Mouse (Mus musculus): ENCODE results near the gene Rcl1. TPM values are rescaled to one million over a fixed set of nuclear protein-coding genes. Genes with fewer than 3 reads are reported as not detected.

Gene Rcl1
- polyA plus RNA-seq, 1 experiment from 2014 or later, result 22.0 TPM

GRCm38 (mm10) chr19:29134293-29134692, 33.1 kb downstream of the Rcl1 start:
- no peak overlapping the region for H3K4me2 ChIP-seq
- ATAC-seq (ENCODE audit: extremely low read depth, insufficient number of reproducible peaks, low FRiP score, low TSS enrichment), result no peak
- H3K9me3 ChIP-seq, result no peaks in the 10 kb centered on the region
- peaks cover 68% of the 10 kb centered on the region for H3K36me3 ChIP-seq
- H3K27ac ChIP-seq (replicated peaks), result no peak overlapping the region
- WGBS, result 86% methylated on average over 11 of the region's 11 CpGs
- H3K27me3 ChIP-seq (replicated peaks), result no peaks in the 10 kb centered on the region
- H3K4me1 ChIP-seq, result peaks cover 17% of the 10 kb centered on the region
- no peak overlapping the region for H3K9ac ChIP-seq
- no peak overlapping the region for H3K4me3 ChIP-seq

DNA sequence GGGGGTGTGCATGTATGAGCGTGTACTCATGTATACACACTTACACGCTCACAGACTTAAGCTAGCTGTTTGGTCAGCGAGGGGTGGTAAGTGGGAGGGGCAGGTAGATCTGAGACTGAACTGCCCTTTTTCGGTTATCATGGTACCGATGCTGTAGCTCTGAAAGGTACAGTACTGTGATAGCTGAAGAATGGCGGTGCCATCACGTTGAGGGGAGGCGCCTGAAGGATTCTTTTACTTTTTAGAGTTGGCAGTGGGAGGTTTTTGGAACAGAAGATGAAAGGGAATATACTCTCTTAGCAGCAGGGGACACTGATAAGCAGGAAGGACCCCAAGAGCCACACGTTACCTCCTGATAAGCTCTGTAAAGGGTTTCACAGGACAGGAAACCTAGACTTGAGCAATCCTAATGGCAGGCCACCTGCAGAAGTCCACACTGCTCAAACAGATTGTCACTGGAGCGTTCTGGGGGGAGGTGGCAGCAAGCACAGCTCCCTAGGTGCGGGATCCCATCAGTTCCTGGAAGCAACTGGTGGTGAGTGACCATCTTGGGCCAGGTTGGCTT, 34.1 kb downstream of the Rcl1 start:
- H3K9ac ChIP-seq, result no peak overlapping the region
- H3K4me2 ChIP-seq, result no peak overlapping the region
- ATAC-seq (ENCODE audit: extremely low read depth, insufficient number of reproducible peaks, low FRiP score, low TSS enrichment), result no peak
- H3K9me3 ChIP-seq, result no peaks in the 10 kb centered on the region
- H3K36me3 ChIP-seq, result peaks cover 63% of the 10 kb centered on the region
- WGBS, result 54% methylated on average over 11 of the region's 11 CpGs
- H3K4me3 ChIP-seq, result no peak overlapping the region
- peaks cover 19% of the 10 kb centered on the region for H3K4me1 ChIP-seq
- H3K27me3 ChIP-seq (replicated peaks), result no peaks in the 10 kb centered on the region
- H3K27ac ChIP-seq (replicated peaks), result no peak overlapping the region

DNA sequence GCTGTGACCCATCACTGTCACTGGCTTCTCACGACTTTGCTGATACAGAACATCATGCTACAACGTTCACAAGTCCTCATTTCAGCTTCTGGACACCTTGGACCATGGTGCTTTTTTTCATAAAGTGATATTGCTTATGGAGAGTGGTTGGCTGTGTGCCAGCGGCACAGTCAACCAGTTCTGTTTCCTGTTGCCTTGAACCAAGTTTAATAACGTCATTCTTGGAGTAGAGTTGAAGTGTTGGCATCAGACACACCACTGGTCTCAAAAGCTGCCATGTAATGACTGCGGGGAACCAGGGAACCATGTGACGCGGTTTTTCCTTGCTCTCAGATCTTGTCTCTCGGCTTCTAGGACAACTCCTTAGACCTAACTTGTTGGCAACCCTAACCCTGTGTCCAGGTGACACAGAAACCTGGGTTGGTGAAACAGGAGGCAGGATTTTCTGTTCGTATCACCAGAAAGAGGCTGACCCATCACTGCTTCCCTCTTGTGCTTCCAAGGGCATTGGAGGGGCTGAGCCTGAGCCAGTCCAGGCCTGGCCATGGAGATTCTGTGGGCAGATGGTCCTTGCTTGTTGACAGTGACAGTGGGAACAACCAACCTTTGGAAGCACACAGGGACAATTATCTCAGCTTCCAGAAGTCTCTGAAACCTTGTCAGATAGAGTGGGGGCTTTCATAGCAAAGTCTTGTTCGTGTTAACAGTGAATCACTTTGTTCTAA, 37.5 kb downstream of the Rcl1 start:
- Histone ChIP-seq H3K4me2 (no peak overlapping the region), H3K9me3 (no peaks in the 10 kb centered on the region), H3K4me1 (peaks cover 29% of the 10 kb centered on the region), H3K27me3 (replicated peaks) (no peaks in the 10 kb centered on the region), H3K27ac (replicated peaks) (no peak overlapping the region), H3K36me3 (peaks cover 35% of the 10 kb centered on the region), H3K9ac (no peak overlapping the region), H3K4me3 (no peak overlapping the region)
- no peak for ATAC-seq (ENCODE audit: extremely low read depth, insufficient number of reproducible peaks, low FRiP score, low TSS enrichment)
- 68% methylated on average over 10 of the region's 10 CpGs for WGBS

- WGBS, result 79% methylated on average over 10 of the region's 10 CpGs
- Histone ChIP-seq H3K27ac (replicated peaks) (no peak overlapping the region), H3K9ac (no peak overlapping the region), H3K4me3 (no peak overlapping the region), H3K4me1 (peaks cover 29% of the 10 kb centered on the region), H3K36me3 (peaks cover 33% of the 10 kb centered on the region), H3K27me3 (replicated peaks) (no peaks in the 10 kb centered on the region), H3K4me2 (no peak overlapping the region), H3K9me3 (no peaks in the 10 kb centered on the region)
- no peak for ATAC-seq (ENCODE audit: extremely low read depth, insufficient number of reproducible peaks, low FRiP score, low TSS enrichment)
Observed at GRCm38 (mm10) chr19:29139699-29140456, 38.7 kb downstream of the Rcl1 start.

DNA sequence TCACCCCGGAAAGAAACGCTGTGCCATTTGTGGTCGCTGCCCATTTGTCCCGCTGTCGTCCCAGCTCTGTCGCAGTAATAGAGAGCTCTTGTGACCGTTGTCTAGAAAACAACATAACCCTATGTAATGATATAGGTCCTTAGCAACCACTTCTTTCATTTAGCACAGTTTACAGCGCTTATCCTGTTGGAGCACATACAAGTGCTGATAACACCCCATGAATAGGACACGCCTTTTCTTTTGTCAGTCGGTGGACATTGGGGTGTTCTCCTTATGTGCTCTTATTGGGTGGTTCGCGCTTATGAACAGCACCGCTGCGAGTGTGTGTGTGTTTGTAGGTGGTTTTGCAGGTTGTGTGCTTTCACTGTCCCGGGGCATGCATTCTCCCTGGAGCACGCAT, 39.8 kb downstream of the Rcl1 start:
- no peak overlapping the region for H3K27ac ChIP-seq (replicated peaks)
- H3K4me3 ChIP-seq, result no peak overlapping the region
- WGBS, result 79% methylated on average over 16 of the region's 16 CpGs
- no peaks in the 10 kb centered on the region for H3K27me3 ChIP-seq (replicated peaks)
- peaks cover 23% of the 10 kb centered on the region for H3K4me1 ChIP-seq
- H3K9me3 ChIP-seq, result no peaks in the 10 kb centered on the region
- no peak overlapping the region for H3K4me2 ChIP-seq
- H3K9ac ChIP-seq, result no peak overlapping the region
- no peak for ATAC-seq (ENCODE audit: extremely low read depth, insufficient number of reproducible peaks, low FRiP score, low TSS enrichment)
- peaks cover 29% of the 10 kb centered on the region for H3K36me3 ChIP-seq

- no peak overlapping the region for H3K9ac ChIP-seq
- no peak overlapping the region for H3K4me2 ChIP-seq
- H3K4me3 ChIP-seq, result no peak overlapping the region
- peaks cover 29% of the 10 kb centered on the region for H3K36me3 ChIP-seq
- H3K9me3 ChIP-seq, result no peaks in the 10 kb centered on the region
- H3K27ac ChIP-seq (replicated peaks), result no peak overlapping the region
- no peaks in the 10 kb centered on the region for H3K27me3 ChIP-seq (replicated peaks)
- no peak for ATAC-seq (ENCODE audit: extremely low read depth, insufficient number of reproducible peaks, low FRiP score, low TSS enrichment)
- WGBS, result 85% methylated on average over 6 of the region's 6 CpGs
- H3K4me1 ChIP-seq, result peaks cover 20% of the 10 kb centered on the region
Observed at GRCm38 (mm10) chr19:29142307-29142706, 41.1 kb downstream of the Rcl1 start.

GRCm38 (mm10) chr19:29145421-29145820, 44.2 kb downstream of the Rcl1 start:
- WGBS, result 85% methylated on average over 6 of the region's 6 CpGs

DNA sequence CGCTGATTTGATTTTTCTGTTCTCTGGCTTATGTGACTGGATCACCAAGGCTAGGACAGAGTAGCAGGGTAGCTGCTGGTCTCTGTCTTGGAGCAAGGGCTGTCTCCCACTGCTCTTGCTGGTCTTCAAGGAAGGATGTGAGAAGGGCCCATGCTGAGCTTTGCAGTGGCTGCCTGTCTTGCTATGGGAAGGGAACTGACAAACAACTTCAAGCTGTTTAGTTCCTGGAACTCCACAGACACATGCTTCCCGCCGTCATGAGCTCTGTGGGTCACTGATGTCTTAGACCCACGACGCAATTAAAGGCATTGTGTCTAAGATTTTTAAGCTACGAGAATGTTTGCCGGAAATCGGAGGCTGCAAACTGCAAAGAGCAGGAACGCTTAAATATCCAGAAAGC, 45.6 kb downstream of the Rcl1 start:
- Histone ChIP-seq H3K27me3 (replicated peaks) (no peaks in the 10 kb centered on the region), H3K4me1 (no peaks in the 10 kb centered on the region), H3K9me3 (no peaks in the 10 kb centered on the region), H3K4me2 (no peak overlapping the region), H3K4me3 (no peak overlapping the region), H3K36me3 (peaks cover 23% of the 10 kb centered on the region), H3K27ac (replicated peaks) (no peak overlapping the region; the same call in 1 of the 2 replicates), H3K9ac (no peak overlapping the region)
- no peak for ATAC-seq (ENCODE audit: extremely low read depth, insufficient number of reproducible peaks, low FRiP score, low TSS enrichment)
- WGBS, result 79% methylated on average over 9 of the region's 9 CpGs

More at GRCm38 (mm10) chr19:29145421-29145820, 44.2 kb downstream of the Rcl1 start:
- Histone ChIP-seq H3K4me3 (no peak overlapping the region), H3K36me3 (peaks cover 23% of the 10 kb centered on the region), H3K4me2 (no peak overlapping the region), H3K9ac (no peak overlapping the region), H3K27me3 (replicated peaks) (no peaks in the 10 kb centered on the region), H3K27ac (replicated peaks) (no peak overlapping the region), H3K4me1 (peaks cover 8% of the 10 kb centered on the region), H3K9me3 (no peaks in the 10 kb centered on the region)
- no peak for ATAC-seq (ENCODE audit: extremely low read depth, insufficient number of reproducible peaks, low FRiP score, low TSS enrichment)

DNA sequence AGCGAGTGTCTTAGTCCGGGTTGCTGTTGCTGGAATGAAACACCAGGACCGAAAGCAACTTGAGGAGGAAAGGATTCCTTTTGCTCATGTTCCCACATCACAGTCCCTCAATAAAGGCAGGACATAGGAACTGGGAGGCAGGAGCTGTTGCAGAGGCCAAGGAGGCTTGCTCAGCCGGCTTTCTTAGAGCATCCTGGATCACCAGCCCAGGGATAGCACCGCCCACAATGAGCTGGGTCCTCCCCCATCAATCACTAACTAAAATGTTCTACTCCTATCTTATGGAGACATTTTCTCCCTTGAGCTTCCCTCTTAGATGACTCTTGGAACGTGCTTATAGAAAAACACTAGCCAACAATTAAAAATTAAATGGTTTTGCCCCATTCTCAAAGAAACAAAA, 48.4 kb downstream of the Rcl1 start:
- Histone ChIP-seq H3K27ac (replicated peaks) (no peak overlapping the region), H3K9ac (no peak overlapping the region), H3K4me2 (no peak overlapping the region), H3K27me3 (replicated peaks) (no peaks in the 10 kb centered on the region), H3K4me1 (no peaks in the 10 kb centered on the region), H3K36me3 (peaks cover 9% of the 10 kb centered on the region), H3K9me3 (no peaks in the 10 kb centered on the region), H3K4me3 (no peak overlapping the region)
- WGBS, result 68% methylated on average over 6 of the region's 6 CpGs
- ATAC-seq (ENCODE audit: extremely low read depth, insufficient number of reproducible peaks, low FRiP score, low TSS enrichment), result no peak

- peaks cover 7% of the 10 kb centered on the region; the same call in 1 of the 2 replicates for H3K36me3 ChIP-seq
- no peaks in the 10 kb centered on the region for H3K27me3 ChIP-seq (replicated peaks)
- no peaks in the 10 kb centered on the region for H3K4me1 ChIP-seq
- H3K27ac ChIP-seq (replicated peaks), result no peak overlapping the region
- H3K9ac ChIP-seq, result no peak overlapping the region
- no peak overlapping the region for H3K4me3 ChIP-seq
- WGBS, result 62% methylated on average over 6 of the region's 6 CpGs
- H3K9me3 ChIP-seq, result no peaks in the 10 kb centered on the region
- ATAC-seq (ENCODE audit: extremely low read depth, insufficient number of reproducible peaks, low FRiP score, low TSS enrichment), result no peak
- no peak overlapping the region for H3K4me2 ChIP-seq
Observed at GRCm38 (mm10) chr19:29150038-29150437, 48.9 kb downstream of the Rcl1 start.

GRCm38 (mm10) chr19:29151443-29151842, 50.3 kb downstream of the Rcl1 start:
- WGBS, result 81% methylated on average over 2 of the region's 2 CpGs
- Histone ChIP-seq H3K27ac (replicated peaks) (no peak overlapping the region), H3K4me1 (no peaks in the 10 kb centered on the region), H3K9ac (no peak overlapping the region), H3K27me3 (replicated peaks) (no peaks in the 10 kb centered on the region), H3K36me3 (no peaks in the 10 kb centered on the region), H3K4me2 (no peak overlapping the region), H3K9me3 (no peaks in the 10 kb centered on the region), H3K4me3 (no peak overlapping the region)
- no peak for ATAC-seq (ENCODE audit: extremely low read depth, insufficient number of reproducible peaks, low FRiP score, low TSS enrichment)
